Mouse (Mus musculus) gastrocnemius, postnatal 25 days (tissue): ENCODE results near the gene Abi3. TPM values are rescaled to one million over a fixed set of nuclear protein-coding genes. Genes with fewer than 3 reads are reported as not detected.
"Not testable (repeated sequence)": the region's sequence is repeated elsewhere in the genome, so short reads cannot be mapped to it uniquely, and the experiment has no call there.

Experiments used
- DNase-seq: peaks from one replicate; pipeline ENCODE4 v3.0.0; 2022
- long read RNA-seq, 2 experiments: library from polyadenylated mRNA; stranded (forward); transcript quantifications; one replicate each; pipeline ENCODE4 v2.0.0; 2021
- total RNA-seq, 2 experiments: library from RNA; stranded (reverse); gene quantifications; 1 replicate in 1 of 2; 2 replicates in 1 of 2; pipeline ENCODE4 v1.2.3; 2021

Abi3 gene
- total RNA-seq: 1 to 10 TPM; 2.2 to 3.2 TPM
- long read RNA-seq, experiment 1, partial matches to known transcripts: 0 of 1 reads
- long read RNA-seq, experiment 1, other reads (novel, unspliced or antisense): 1 of 1 reads
- long read RNA-seq, experiment 2, partial matches to known transcripts: 0 of 1 reads
- long read RNA-seq, experiment 2, other reads (novel, unspliced or antisense): 1 of 1 reads

DNA sequence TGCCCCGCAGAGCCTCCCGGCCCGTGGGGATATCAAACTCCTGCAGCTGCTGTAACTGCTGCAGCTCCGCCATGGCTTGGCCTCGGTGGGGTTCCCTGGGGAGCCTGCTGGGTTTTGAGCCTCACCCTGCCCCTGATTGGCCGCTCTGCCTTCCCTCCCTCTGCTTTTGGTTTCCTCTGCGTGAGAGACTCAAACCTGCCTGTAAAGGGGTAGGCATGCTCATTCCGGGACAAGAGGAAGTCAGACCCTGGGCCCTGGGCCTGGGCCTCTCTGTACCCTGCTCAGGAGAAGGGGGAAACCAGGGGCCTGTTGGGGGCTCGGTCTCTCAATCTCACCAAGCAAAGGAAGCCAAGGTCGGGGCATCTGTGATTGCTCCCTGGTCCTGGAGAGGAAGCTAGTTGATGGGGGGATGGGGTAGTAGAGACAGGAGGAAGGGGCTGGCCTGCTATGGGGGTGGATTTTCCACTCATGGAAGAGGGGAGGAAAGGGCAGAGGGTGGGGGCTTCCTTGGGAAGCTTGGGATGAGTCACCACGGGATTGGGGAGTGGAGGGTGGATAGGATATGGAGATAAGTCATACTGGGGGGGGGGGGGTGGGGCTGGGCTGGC, at the start of gene Abi3:
TSS of gene Abi3 (minus strand) at position 403 of the 608 bp plus-strand sequence.
- DNase-seq: peak; percentile 65

DNA sequence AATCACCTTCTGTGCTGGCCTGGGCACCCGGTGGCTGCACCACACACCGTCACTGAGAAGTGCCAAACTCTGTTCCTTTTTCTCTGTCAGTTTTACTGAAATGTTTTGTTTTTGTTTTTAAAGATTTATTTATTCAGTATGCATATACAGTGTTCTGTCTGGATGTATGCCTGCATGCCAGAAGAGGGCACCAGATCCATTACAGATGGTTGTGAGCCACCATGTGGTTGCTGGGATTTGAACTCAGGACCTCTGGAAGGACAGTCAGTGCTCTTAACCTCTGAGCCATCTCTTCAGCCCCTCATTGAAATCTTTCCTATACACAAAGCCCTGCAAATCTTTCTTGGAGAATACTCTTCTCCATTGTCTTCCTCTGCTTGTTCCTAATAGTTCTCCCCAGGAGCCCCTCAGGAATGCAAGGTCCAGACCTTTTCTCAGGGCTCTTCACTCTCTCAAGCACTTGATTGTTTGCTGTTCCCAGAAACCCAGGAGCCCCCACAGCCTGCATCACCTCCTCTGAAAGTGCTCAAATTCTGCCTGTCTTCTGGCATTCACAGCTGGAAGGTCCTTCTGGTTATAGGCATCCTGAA, 48.3 kb upstream of the Abi3 start:
- no peak for DNase-seq

DNA sequence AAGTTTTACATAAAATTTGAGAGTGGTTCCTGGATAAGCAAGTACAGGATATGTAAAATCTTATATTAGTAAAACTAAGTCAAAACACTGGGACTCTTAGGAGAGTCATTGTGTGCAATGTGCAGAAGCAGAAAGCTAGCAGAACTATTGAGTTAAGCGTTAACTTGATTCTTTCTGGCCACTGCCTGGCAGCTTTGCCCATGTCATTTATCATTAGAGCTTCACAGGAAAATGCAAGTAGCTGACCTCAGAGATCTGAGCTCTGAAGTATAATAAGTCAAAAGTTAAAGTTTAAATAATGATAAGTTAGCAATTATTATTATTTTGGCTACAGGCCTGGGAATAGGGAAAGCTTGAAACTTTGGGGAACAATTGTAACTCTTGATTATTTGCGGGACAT, 37.6 kb upstream of the Abi3 start:
- DNase-seq: not testable (repeated sequence)

DNA sequence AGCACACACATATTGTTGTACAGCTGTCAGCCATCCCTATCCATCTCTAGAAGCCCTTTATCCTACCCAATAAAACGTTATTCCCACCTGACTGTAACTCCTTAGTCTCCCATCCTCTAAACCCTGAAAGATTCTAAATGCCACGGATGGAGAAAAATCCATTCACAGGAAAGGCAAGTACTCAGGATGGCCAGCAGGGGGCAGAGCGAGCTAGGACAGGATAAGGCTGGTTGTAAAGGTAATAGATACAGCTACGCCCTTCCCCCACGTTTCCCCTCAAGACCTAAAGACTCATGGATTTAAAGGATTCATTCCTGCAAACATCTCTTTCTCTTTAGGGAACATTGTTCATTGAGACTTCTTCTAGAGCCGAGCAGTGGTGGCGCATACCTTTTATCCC, 34.0 kb upstream of the Abi3 start:
- no peak for DNase-seq

DNA sequence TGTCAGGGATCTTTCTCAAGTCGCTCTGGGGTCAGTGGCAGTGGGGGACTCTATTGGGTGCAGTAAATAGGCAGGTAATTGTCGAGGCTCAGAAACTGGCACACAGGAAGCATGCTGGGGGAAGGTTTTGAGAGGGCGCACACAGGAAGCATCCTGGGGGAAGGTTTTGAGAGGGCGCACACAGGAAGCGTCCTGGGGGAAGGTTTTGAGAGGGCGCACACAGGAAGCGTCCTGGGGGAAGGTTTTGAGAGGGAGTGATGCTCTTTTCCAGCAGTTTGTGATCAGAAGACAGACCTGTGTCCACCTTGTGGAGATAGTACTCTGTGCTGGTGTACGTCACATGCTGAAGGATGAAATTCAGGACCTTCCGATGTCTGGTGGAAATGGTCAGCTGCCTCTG, 33.5 kb upstream of the Abi3 start:
- DNase-seq: no peak

DNA sequence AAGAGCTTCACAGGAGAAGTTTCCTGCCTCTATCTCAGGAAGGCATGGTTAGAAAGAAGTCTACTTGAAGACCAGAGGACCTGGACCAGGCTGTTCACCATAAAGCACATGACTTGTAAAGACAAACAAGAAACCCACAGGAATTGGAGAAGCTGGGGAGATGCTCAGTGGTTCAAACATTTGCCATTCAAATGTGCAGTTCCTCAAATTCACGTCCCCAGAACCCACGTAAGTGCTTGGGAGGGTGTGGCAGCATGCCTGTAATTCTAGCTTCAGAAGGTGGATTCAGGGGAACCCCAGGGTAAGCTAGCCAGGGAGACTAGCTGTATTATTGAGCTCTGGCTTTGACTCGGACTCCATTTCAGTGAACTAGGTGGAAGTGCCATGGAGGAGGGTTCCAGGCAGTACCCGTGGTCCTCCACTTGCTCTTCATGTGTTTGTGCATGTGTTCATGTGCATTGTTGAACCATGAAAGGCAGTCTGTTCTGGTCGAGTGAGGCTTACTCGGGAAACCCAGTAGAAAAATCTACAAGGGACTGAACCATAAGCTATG, 27.7 kb upstream of the Abi3 start:
- no peak for DNase-seq

DNA sequence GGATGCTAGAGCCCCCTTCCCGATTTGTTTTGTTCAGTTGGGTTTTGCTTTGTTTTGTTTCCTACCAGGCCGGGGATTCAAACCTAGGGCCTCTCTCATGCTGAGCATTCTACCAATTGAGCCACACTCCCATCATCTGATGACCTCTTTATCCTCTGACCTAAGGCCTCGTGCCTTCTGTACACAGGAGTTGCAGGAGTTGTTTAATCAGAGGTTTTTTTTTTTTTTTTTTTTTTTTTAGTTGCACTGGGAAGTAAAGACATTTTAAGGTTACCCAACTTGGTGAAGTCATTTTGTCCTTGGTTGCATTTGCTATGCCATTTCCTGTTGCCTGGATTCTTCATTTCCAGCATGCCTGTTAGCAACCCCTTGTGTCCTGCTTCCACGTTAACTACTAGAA, 27.2 kb upstream of the Abi3 start:
- no peak for DNase-seq

DNA sequence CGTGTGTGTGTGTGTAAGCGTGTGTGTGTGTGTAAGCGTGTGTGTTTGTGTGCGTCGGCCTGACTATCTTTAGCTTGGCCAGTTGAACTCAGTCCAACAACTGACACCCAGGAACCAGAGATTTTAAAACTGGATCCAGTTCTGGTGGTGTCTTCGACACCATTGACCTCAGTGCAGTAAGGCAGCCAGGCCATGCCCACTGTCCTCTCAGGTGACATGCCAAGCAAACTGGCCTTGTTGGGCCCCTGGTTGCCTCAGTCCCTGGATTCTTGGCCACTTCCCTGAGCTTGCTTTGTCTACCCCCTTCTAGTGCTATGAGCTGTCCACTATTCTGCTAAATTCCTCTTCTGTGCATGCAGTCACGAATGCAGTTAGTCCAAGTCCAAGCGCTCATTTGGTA, 19.1 kb upstream of the Abi3 start:
- DNase-seq: no peak

DNA sequence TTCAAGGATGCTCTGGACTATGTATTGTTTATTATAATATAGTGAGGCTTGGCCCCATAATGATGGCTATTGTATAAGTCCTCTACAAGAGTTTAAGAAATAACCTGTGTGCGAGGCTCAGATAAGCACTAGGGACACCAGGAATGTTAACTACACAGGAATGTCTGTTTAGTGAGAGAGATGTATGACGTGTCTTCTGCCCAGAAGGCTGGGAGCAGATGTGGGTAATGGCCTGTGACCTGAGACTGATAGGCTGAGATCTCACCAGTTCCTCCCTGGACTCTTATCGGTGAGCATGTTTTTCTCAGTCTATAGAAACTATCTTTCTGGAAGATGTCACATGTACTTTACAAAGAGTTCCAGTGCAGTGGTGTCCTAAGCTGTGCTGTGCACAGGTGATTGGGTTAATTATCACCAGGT, 17.8 kb upstream of the Abi3 start:
- DNase-seq: no peak

DNA sequence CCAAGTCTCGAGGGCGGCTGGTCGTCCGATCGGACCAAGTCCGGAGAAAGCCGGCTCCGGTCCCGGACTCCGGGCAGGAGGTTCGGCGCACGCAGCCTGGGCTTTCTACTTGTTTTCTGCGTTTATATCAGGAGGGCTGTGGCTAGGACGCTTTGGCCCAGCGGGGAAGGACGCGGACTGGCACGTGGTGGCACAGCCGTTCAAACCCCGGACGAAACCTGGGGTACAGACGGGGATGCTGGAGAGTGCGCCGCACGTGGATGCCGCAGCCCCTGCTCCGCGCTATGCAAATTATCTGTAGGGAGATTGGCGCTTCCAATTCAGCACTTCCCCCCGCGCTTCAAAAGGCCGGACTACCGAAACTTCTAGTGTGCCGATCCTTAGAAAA, 17.2 kb upstream of the Abi3 start:
- DNase-seq: no peak

DNA sequence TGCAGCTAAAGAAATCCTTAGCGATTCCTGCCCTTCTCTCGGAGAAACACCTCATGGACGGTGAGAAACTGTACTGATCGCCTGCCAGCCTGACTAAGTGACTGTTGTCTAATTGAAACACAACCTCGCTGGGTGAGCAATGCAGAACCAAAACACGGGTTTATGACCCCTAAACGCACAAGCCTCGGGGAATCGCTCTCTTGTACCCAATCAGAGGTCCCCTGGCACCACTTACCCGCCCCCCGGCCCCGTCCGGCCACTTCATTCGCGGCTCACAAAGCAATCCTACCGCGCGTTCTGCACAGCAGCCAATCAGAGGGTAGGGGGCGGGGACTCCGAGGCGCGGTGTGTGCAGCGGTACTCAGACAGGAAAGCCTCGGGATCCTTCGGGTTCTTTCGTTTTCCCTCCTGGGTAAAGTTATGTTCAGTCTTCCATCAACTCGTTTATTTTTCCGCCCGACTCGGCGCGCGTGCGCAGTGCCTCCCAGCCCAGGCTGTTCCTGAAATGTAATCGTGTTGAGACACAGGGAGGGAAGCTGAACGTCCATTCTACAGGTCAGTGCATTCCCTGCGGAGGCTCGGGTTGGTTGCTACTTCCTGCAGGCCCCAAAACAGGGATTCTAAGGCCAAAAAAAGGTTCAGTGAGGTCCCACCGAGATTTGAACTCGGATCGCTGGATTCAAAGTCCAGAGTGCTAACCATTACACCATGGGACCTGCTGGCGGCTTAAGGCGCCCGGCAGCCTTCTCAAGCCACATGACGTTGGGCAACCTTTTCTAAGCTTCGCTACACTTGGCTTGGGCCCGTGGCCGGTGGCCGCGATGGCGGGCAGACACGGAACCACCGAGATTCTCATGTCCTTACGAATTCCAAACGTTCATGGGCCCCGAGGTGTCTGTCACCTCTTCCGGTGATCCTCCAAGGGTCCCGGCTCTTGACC, 16.5 kb upstream of the Abi3 start:
- DNase-seq: peak; percentile 99

DNA sequence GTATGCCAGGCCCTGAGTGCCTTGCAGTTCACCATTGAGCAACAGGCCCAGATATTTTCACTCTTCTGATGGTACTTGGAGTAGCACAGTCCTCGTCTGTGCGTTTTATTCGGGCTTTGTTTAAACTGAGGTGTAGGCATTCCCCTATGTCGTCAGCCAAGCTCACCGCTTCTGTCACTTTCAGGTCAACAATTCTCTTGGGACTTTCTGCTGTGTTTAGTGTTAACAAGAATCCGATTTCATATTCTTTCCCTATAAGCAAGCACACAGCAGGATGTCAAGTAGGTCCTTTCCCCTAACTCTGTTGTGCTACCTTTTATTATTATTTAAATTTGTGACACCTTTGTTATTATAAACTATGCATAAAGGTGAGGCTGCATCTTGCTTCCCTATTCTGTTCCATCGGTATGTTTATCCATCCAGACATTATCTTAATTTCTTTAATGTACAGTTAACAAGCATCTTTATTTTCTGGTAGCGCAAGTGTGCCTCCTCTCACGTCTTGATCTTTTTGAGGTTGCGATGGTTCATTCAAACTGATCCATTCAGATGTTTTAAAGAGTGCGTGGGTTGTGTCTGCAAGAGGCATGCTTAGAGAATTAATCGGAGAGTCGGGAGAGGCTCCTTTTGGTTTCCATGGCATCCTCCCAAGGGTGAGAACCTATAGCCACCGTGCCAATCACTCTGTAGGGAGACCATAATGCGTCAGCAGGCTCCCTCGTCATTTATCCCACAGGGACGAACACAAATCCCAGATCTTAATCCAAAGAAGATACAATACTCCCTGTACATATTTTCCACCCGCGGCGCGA, 15.6 kb upstream of the Abi3 start:
- DNase-seq: no peak

DNA sequence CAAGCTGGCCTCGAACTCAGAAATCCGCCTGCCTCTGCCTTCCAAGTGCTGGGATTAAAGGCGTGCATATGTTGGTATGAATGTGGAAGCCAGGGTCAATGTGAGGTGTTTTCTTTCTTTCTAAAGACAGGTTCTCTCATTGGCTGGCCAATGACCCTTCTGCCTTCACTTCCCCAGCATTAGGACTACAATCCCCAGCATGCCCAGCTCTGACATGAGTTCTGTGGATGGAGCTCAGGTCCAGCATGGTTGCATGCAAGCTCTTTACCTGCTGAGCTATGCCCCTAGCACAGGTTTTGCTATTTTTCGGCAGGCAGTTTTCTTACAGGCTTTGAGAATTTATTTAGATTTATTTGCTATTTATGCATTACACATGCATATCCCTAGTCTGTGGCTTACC, 15.0 kb upstream of the Abi3 start:
- no peak for DNase-seq

DNA sequence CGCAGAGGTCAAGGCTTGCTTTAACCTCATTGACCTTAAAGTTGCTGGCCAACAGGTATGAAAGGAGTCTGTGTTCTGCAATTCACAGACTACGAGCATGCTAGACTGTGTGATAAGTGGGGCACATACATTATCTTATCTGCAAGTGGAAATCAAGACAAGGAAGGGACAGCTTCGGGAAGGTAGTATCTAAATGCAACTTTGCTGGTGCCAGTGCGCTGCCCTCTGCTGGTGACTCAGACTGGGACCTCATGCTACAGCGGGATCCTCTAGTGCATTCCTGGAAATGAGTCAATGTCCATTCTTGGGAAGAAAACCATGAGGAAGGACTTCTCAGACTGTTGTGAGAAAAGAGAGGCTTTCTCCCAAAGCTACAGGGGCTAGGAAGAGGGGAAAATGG, 11.4 kb upstream of the Abi3 start:
- peak; percentile 46 for DNase-seq

DNA sequence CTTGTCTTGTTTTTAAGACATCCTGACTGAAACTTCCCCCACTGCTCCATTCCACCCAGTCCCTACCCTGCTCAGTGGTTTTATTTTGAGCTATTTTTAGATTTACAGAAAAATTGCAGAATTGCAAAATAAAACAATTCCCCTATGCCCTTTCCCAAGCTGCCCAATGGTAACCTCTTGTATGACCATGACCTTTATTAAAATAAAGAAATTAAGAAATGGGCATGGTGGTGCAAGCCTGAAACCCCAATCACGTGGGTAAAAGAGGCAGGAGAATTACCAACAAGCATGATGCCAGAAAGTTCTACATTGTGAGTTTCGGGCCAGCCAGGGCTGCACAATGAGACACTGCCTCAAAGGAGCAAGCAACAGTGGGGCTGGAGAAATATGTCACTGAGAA, 8.6 kb upstream of the Abi3 start:
- no peak for DNase-seq

DNA sequence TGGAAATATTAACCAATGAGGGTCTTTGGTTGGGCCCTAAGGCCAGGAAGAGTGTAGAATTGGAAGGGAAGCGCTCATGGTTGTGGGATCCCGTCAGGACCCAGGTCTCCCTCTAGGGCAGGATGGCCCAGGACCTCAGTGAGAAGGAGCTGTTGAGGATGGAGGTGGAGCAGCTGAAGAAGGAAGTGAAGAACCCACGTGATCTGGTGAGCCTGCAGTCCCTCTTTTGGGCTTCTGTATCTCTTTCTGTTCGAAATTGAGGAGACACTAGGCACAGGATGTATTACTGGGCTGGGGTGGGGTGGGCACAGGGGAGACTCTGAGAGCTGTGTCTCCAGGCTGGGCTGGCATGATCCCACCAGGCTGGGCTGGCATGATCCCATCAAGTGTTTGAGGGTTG, 2.7 kb upstream of the Abi3 start:
- DNase-seq: no peak

DNA sequence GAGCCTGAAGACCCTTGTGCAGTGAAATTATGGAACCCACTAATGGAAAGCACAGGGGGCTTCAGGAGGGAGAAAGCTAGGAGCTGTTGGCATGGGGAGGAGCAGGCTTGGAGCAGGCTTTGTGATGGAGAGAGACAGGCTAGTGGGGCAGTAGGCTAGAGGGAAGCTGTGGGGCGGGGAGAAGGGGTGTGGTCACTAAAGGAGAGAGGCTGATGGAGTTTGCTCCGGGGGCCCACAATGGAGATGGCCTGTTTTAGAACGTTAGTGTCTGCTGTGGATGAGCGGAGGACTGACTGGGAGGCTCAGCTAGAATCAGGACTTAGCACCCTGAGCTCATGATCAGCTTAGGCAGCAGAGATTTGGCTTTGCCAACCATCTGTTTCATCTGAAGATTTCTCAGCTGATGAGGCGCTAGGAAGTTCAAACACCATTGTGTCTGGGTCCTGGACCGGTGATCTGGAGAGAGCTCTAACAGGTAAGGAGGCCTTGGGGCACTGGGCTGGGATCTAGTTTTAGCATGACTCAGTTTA, 1.2 kb upstream of the Abi3 start:
- DNase-seq: no peak

DNA sequence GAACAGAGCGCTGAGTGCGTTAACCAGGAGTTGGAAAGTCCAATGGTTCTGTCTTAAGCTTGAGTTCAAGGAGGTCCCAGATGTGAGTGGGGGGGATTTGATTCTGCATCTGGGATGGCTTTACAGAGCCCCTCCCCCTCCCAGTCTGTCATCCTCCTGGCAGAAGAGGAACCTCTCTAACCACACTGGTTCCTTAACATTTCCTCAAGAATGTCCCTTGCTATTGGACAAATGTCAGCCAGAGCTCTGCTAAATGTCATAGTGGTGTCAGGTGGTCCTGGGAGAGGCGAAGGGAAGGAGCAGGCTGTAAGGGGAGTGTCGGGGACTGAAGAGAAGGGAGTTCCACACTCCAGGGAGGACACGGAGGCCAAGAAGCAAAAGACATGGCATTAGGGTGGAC, 677 bp upstream of the Abi3 start:
- no peak for DNase-seq

DNA sequence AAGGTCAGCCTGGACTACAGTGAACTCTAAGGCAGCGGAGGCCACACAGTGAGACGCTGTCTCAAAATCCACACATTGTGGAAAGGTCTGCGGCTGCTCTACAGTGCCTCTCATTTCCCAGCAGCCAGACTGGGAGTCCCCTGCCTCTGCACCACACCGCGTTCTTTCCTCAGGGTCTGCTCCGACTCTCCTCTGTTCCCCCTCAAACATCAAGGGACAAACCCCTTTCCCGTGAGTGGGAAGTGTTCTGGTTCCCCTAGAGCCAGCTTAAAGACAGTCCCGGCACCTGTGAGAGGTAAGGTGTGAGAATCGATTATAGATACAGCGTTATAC, 812 bp downstream of the Abi3 start:
- DNase-seq: no peak

DNA sequence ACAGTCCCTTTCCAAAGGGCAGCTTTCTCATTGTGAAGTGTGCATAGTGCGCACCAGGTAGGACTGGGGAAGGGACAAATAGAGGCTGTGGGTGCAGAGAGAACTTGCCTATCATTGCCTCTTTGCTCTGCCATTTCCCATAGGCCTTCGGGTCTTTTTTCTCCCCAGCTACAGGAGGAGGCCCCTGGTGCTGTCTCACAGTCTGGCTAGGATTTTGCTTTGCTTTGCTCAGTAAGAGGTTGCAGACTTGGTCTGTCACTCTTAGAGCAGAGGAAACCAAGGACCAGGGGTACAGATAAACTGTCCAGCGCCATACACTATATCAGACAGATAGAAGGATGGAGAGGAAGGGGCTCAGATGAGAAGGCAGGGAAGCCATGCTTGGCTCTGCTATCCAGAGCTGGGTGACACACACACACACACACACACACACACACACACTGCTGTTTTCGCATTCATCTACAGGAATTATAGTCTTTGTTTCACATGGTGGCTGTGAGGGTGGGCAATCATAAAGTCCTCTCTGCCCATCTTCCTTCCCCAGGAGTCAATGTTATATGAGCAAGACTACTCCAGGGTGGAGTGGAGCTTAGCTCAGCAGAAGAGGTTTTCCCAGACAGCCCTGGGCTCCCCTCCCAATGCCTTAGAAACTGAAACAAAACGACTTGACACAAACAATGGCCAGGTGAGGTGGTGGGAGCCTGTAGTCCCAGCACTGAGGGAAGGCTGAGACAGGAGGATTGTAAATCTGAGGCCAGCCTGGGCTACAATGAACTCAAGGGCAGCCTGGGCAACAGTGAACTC, 1.4 kb downstream of the Abi3 start:
- DNase-seq: no peak
